Mouse (Mus musculus): ENCODE data around the gene Slc2a8. TPM values are rescaled to one million over a fixed set of nuclear protein-coding genes. Genes with fewer than 3 reads are reported as not detected.

Gene Slc2a8
- total RNA-seq, 2 experiments from 2014 or later, result 19.1 to 21.7 TPM

- H3K27ac ChIP-seq, result no peak overlapping the region
- peak; percentile 64 for TF ChIP-seq CTCF (conservative IDR thresholded peaks at IDR 0.05)
- no peak for DNase-seq (ENCODE audit: low spot score in 2 of 2)
- H3K4me3 ChIP-seq, result no peak overlapping the region
Measured at GRCm38 (mm10) chr2:32954581-32954980, 27.3 kb downstream of the Slc2a8 start.

- Histone ChIP-seq H3K4me3 (no peak overlapping the region), H3K27ac (no peak overlapping the region)
- TF ChIP-seq CTCF (conservative IDR thresholded peaks at IDR 0.05), result no peak
- no peak for DNase-seq (ENCODE audit: low spot score in 2 of 2)
Measured at GRCm38 (mm10) chr2:32947454-32947853, 34.4 kb downstream of the Slc2a8 start.

- no peak for DNase-seq (ENCODE audit: low spot score in 2 of 2)
- Histone ChIP-seq H3K4me3 (no peak overlapping the region), H3K27ac (no peak overlapping the region)
- TF ChIP-seq CTCF (conservative IDR thresholded peaks at IDR 0.05), result peak; percentile 25; the same call in 1 of the 2 replicates
Measured at GRCm38 (mm10) chr2:32940483-32940882, 41.4 kb downstream of the Slc2a8 start.

GRCm38 (mm10) chr2:32939418-32939817 lies 42.5 kb downstream of the Slc2a8 start:
- TF ChIP-seq CTCF (conservative IDR thresholded peaks at IDR 0.05), result peak; percentile 85
- peak; percentile 47 to 54 for DNase-seq (ENCODE audit: low spot score in 2 of 2)
- no peak overlapping the region for H3K27ac ChIP-seq

GRCm38 (mm10) chr2:32938741-32939140 lies 43.1 kb downstream of the Slc2a8 start:
- TF ChIP-seq CTCF (conservative IDR thresholded peaks at IDR 0.05), result no peak
- no peak for DNase-seq (ENCODE audit: low spot score in 2 of 2)
- Histone ChIP-seq H3K4me3 (no peak overlapping the region), H3K27ac (no peak overlapping the region)

More at GRCm38 (mm10) chr2:32939418-32939817, 42.5 kb downstream of the Slc2a8 start:
- H3K4me3 ChIP-seq, result no peak overlapping the region

GRCm38 (mm10) chr2:32931730-32932129 lies 50.2 kb downstream of the Slc2a8 start:
- Histone ChIP-seq H3K27ac (no peak overlapping the region), H3K4me3 (no peak overlapping the region)
- no peak for TF ChIP-seq CTCF (conservative IDR thresholded peaks at IDR 0.05)
- DNase-seq (ENCODE audit: low spot score in 2 of 2), result no peak

- Histone ChIP-seq H3K27ac (no peak overlapping the region), H3K4me3 (no peak overlapping the region)
- DNase-seq (ENCODE audit: low spot score in 2 of 2), result no peak
- TF ChIP-seq CTCF (conservative IDR thresholded peaks at IDR 0.05), result no peak
Measured at GRCm38 (mm10) chr2:32928947-32929829, 52.7 kb downstream of the Slc2a8 start.

- peak; percentile 57 to 76 for DNase-seq (ENCODE audit: low spot score in 2 of 2)
- Histone ChIP-seq H3K4me3 (no peak overlapping the region), H3K27ac (no peak overlapping the region)
- TF ChIP-seq CTCF (conservative IDR thresholded peaks at IDR 0.05), result peak; percentile 89
Measured at GRCm38 (mm10) chr2:32928235-32928946, 53.5 kb downstream of the Slc2a8 start.

GRCm38 (mm10) chr2:32927624-32928234 lies 54.2 kb downstream of the Slc2a8 start:
- Histone ChIP-seq H3K27ac (no peak overlapping the region), H3K4me3 (no peak overlapping the region)
- DNase-seq (ENCODE audit: low spot score in 2 of 2), result no peak
- no peak for TF ChIP-seq CTCF (conservative IDR thresholded peaks at IDR 0.05)

- no peak for DNase-seq (ENCODE audit: low spot score in 2 of 2)
- Histone ChIP-seq H3K4me3 (no peak overlapping the region), H3K27ac (no peak overlapping the region)
- no peak for TF ChIP-seq CTCF (conservative IDR thresholded peaks at IDR 0.05)
Measured at GRCm38 (mm10) chr2:32926330-32927075, 55.4 kb downstream of the Slc2a8 start.

GRCm38 (mm10) chr2:32924306-32924844 lies 57.5 kb downstream of the Slc2a8 start:
- TF ChIP-seq CTCF (conservative IDR thresholded peaks at IDR 0.05), result no peak
- Histone ChIP-seq H3K4me3 (no peak overlapping the region), H3K27ac (no peak overlapping the region)
- no peak for DNase-seq (ENCODE audit: low spot score in 2 of 2)

Data from layer of hippocampus, adult 2 months (tissue).